Mouse (Mus musculus) lung, postnatal 0 days (tissue): ENCODE measurements around the gene Fgd4.

ENCODE experiments used
- CTCF ChIP-seq: IDR thresholded peaks from 2 replicates; pipeline ENCODE4 v1.5.1; 2016; ENCODE audit warnings: antibody characterized with exemption, mild to moderate bottlenecking
- EP300 ChIP-seq: IDR thresholded peaks from 2 replicates; pipeline ENCODE4 v1.6.1; 2016; ENCODE audit warnings: antibody characterized with exemption, mild to moderate bottlenecking, control low read depth

DNA sequence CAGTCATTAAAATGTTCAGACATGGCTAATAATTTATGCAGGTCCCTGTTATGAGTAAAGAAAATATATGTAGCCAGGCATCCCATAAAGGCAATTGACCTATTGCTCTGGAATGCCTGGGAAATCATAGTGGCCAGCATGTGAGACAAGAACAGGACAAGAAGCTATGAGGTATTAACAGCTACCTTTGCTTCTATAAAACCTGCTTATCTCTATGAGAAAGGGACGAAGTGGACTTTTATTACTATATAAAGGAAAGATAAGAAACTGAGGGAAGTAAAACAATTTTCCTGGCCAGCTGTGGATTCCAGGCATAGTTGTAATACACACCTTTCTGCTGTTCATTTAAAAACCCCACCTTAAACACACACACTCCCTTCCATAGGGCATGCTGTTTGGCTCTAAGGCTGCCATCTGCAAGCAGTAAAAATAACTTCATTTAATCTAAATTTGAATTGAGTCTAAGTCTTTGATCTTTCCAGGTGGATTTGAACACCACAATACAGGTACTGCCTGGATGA lies 114.8 kb downstream of the Fgd4 start:
- TF ChIP-seq CTCF (no peak), EP300 (no peak)
